Mouse (Mus musculus) forelimb bud, embryonic 11.5 days (tissue): ENCODE measurements around the gene Igsf9.

ENCODE experiments used
- DNase-seq: peaks from one replicate; pipeline ENCODE4 v3.0.0-alpha.2; 2012; ENCODE audit warnings: low read depth, low spot score

The Igsf9 gene

DNA sequence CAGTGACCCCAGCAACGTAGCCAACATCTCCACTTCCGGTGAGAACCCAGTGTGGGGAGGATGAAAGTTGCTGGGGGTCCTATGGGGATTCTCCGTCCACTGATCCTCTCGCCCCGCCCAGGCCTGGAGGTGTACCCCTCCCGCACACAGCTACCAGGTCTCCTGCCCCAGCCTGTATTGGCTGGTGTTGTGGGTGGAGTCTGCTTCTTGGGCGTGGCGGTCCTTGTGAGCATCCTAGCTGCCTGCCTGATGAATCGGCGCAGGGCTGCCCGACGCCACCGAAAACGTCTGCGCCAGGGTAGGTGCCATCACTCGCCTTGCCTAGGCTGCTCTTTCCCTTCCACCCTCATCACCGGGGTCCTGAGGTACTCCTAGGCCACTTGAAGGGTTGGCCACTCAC lies 14.4 kb downstream of the Igsf9 start:
- DNase-seq = no peak

DNA sequence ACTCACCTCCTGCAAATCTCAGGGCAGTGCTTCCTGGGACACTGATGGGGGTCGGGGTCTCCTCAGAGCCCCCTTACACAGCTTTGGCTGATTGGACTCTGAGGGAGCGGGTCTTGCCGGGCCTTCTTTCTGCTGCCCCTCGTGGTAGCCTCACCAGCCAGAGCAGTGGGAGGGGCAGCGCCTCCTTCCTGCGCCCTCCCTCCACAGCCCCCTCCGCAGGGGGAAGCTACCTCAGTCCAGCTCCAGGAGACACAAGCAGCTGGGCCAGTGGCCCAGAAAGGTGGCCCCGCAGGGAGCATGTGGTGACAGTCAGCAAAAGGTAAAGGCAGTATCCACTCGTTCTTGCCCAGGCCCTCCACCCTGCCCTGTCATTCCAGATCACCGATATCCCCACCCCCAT lies 15.8 kb downstream of the Igsf9 start:
- DNase-seq = no peak

DNA sequence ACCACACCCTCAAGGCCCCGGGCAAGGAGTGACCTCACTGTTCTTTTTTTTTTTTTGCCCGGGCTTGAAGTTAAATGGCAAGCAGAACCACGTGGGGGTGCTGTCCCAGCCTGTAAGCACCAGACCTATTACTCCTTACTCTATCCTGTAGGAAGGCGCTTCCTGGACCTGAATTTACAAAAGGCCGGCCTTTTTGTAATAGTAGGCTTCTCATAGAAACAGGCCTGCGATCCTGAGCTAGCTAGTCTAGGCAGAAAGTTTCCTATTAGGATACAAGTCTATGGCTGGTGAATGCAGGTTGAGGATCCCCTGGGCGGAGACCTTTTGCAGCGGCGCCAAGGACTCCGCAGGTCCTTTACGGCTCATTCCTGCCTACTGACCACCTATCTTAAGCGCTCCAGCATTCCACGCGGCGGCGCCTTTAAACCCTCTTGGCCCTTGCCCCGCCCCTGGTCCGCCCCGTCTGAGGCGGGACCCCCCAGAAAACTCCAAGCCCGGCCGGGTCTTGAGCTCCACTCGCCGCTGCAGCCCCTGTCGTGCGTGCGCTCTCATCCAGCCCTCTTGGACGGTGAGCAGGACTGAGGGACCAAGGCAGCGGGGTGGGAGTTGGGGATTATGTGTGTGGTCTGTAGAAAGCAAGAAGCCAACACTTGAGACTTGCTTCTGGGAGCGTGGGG lies 18.3 kb downstream of the Igsf9 start, which contains the start of gene Tagln2:
Tagln2 (plus strand) TSS at position 283 of the 677 bp plus-strand sequence.
- peak; percentile 72 for DNase-seq

DNA sequence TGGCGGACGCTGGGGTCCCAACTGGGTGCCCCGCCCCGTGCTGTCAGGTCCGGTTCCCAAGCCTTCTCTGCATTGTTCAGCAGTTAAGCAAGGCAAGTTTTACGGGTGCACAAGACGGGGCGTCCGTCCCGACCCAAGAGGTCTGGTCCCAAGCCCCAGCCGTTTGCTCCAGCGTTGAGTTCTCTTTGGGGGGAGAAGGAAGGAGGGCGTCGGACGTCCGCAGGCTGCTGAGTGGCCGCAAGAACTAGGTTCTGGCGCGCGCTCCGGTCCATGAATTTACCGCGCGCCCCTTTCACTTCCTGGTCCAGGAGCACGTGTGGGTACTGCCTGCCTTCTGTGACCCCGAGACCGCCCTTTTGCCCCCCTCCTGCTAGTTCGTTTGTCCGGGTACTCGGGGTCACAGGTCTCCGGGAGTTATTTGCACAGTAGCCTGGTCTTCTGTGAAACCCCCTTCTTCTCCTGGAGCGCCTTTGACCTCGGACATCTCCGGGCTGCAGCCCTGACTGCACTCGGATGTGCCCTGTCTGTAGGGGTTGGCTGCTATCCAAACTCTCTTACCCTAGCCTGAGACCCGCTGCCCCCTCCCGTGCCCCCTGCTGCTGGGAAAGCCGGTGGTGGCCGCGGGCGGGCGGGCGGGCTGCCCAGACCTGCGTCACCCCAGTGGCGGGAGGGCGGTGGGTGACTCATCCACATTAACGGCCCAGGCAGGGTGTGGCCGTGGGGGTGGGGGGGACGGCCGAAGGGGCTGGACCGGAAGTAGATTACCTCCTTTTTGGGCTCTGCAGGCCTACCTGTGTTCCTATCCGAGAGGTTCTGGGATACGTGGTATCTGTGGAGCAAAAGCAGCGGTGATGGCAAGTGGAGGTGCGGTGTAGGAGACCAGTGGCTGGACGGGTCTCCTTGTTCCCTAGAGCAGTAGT lies 19.1 kb downstream of the Igsf9 start:
- no peak for DNase-seq

DNA sequence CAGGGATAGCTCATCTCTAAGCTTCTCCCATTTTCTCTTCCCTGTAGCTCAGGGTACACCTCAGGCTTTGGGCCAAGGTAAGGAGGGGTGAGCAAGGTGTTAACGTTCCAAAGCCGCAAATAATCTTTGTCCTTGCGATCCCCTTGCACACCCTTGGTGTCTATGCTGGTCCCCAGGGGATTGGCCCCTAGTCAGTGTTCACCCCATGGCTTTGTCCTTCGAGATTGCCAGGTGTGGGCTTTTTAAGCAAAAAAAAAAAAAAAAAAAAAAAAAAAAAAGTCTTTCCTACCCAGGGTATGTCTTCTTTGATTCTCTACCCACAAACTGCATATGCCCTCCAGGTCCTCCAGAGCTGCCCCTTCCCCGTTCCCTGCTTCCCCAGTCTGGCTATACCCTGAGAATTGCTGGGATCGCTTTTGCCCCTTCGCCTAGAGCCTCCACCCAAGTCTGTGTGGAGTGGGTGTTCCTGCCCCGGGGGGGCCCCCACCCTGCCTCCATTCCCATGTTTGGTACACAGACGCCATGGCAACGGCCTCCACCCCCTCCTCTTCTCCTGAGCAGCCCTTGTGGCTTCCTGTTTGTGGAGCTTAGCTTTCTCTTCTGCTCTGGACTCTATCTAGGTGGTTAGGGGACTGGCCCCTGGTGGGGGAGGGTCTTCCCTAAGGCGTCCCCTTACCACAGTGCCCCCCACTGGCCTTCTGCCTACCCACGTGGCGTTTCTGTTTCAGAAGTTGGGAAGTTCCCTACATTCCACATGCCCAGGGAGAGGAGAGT lies 20.0 kb downstream of the Igsf9 start:
- no peak for DNase-seq

DNA sequence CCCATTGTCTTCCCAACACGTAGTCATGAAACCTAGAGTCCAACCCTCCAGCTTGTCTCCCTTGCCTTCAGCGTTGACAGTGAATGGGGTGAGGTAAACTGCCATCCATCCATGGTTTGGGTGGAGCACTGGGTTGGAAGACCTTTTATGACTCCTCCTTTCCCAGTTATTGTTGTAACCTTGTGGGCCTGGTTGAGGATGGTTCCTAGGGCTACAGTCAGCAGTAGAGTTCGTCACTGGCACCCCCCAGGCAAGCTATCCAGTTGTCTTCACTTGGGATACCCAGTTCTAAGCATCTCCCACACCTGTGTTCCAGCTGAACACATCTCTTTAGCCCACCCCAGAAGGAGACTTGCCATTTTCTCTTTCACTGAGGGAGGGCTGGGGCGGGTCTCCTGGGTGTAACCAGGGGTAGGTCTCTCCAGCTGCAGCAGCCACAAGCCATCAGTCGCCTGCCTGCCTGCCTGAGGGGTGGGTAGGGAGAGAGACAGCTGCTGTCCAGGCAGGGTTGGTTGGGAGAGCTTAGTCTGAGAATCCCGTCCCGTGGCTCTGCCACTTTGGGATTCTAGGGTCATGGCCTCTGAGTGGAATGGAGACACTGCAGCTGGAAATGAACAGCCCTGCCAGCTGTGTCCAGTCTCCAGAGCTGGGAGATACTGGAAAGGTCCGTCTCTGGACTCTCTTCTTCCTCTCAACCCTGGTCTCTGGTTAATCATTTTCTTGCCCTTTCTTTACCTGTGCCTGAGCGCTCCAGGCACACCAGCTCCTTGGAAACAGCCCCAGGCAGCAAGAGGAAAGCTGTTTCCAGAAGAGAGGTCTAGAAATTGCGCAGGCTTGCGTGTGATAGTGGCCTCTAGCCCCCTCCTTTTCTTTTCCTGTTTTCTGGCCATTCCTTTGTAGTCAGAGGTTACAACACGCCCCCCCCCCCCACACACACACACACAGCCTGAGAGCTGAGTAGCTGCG lies 20.8 kb downstream of the Igsf9 start:
- no peak for DNase-seq

DNA sequence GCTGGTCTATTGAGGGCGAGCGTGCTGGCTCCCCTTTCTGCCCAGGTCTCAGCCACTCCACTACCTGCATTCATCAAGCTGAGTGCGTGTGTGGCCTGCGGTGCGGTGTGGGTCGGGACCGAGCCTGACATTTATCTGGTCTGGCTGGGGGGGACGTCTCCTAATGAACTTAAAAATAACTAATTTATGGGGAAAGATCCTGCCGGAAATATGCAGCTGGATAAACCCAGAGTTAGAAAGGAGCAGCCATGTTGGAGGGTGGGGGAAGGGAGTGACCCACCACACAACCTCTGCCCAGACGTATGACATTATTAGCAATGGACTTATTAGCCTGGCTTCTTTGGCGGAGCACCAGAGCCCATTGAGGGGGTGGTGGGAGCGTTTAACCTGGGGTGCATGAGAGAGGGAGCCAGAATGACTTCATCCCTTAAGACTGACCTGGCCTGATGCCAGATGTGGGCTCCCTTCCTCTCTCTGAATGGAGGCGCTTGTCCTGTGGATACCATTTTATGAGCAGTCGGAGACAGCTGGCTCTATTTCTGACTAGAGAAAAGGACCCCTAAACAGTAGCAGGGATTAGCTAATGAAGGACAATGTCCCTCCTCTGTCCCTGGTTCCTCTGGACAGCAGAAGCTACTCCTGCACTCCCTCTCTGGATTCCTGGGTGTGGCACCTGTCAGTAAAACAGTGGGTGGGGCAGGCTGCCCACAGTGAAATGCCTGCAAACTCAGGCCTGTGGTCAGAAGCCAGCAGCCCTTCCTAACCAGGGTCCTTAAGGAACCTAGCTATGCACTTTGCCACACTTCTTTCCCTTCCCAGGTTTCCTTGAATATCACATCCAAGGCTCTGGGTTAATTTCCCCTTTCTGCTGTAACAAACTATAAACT lies 21.8 kb downstream of the Igsf9 start:
- no peak for DNase-seq

DNA sequence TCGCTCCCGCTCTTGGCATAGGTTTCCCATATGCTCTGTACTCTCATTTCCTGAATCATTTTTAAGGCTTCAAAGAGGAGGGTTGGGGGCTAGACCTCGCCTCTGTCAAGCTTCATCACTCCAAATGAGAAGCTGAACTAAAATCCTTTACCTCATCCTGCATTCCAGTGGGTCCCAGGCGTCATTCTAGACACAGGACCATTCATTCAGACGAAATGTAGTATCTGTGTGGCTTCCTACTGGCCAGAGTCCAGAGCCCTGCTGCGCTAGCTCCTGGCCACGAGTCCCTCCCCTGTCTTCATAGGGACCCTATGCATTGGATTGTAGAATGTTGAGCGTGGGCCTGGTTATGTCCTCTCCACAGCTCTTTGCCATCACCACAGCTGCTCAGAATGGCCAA lies 23.2 kb downstream of the Igsf9 start:
- DNase-seq = no peak

DNA sequence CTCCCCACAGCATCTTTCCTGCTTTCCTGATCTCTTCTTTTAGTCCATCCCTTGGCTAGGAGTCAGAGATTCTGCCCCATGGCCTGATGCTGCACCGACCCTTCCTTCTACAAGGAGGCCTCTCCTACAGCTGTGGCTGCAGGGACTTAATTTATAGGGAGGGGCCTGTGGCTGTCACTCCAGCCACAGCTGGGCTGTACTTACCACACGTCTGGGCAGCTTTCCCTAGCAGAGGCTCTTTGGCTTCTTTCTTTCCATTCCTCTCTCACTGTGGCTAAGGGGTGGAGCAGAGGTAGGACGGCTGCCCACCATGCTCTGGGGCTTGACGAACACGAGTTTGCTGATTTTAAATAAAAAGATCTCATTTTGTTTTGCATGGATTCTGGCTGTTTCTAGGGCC lies 25.4 kb downstream of the Igsf9 start:
- no peak for DNase-seq

DNA sequence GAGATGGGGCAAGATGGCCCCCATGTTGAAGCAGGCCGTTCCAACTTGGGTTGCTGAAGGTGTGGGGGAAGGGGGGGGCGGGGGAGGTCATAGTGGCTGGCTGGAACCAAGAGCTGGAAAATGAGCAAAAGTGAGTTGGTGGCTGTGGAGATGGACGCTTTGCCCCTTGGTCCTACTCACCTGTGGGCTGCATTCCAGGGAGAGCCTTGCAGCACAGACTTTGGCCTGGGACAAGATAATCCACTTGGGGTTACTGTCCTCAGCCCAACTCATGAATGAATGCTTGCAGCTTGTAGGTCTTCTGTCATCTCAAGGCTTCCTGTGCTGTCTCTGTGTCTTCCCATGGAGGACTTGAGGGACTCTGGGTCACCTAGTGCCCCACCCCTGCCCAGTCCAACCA lies 26.1 kb downstream of the Igsf9 start:
- no peak for DNase-seq

DNA sequence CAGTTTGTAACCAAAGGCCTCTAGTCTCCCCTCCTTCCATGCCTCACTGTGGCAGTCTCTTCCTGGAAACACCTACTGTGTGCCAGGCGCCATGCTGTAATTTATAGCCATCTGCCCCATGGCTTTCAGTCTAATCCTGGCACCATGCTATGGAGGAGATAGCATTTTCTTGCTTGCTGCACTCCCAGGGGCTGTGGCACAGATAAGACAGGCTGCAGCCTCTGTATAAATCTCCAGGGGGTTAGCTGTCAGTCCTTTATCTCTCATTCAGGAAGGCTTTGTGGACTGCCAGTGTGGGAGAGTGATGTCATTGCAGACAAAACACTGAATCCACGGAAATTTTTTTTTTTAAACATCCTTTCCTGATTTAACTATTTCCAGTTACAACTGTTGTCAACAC lies 26.6 kb downstream of the Igsf9 start:
- no peak for DNase-seq

DNA sequence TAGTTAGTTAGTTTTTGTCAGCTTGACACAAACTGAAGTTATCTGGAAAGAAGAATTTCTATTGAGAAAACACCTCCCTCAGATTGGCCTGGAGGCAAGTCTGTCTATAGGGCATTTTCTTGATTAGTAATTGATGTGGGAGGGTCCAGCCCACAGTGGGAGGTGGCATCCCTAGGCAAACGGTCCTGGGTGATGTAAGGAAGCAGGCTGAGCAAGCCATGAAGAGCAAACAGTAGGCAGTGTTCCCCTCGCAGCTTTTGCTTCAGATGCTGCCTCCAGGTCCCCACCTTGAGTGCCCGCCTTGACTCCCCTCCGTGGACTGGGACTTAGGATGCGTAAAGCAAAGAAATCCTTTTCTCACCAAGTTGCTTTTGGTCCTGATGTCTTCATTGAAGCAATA lies 27.6 kb downstream of the Igsf9 start:
- DNase-seq = no peak

DNA sequence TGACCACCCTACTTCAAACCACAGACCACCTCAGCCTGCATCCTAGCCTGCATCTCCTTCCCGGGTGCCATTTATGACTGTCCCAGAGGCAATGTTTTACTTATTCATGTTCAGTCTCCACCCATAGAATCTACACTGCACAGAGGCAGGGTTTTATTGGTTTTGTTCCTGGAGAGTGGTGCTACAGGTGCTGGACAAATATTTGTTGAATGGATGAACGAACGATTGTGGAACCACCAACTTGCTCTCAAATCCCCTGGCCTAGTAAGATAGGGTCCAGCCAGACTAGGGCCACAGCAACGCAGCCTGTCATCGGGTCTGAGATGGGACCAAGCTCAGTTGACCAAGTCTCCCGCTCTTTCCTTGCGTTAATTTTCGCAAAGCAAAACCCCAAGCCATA lies 28.4 kb downstream of the Igsf9 start:
- DNase-seq = no peak

DNA sequence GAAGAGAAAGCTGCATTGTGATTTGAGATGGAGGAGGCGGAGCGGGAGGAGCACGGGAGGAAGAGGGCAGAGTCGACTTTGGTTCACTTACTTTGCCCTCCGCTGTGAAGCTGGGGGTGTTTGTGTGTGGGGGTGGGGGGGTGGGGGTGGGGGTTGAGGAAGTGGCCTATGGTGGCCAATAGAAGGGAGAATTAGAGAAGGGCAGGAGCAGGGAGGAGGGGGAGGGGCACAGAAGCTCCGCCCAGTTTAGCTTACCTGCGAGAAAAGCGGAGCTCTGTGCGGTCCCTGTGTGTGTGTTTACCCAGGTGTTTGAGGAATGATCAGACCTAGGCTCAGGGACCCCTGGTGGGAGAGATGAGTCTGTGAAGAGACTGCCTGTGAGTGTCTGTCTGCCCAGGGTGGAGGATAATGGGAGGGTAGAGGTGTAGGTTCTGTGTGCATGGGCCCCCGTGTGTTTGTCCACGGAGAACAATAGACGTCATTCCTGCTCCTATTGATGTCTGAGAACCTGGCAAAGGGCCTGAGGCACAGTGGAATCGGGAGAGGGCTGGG lies 28.9 kb downstream of the Igsf9 start:
- no peak for DNase-seq

DNA sequence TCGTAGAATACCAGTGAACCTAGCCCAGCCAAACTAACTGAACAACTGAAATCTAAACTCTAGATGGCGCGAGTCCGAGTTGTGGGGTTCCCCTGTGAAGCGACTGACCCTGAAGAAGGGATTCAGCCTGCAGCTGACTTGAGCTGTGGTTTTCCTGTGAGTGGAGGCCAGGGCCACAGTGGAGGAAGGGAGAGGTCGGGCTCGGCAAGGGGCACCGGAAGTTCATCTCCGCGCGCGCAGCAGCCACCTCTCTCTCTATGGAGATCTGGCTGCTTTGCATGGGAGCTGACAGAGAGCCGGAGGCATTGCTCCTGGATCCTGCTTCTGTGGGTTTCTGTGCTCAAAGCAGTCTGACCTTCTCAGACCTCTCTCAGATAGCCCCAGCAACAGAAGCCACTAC lies 31.4 kb downstream of the Igsf9 start:
- DNase-seq = no peak

DNA sequence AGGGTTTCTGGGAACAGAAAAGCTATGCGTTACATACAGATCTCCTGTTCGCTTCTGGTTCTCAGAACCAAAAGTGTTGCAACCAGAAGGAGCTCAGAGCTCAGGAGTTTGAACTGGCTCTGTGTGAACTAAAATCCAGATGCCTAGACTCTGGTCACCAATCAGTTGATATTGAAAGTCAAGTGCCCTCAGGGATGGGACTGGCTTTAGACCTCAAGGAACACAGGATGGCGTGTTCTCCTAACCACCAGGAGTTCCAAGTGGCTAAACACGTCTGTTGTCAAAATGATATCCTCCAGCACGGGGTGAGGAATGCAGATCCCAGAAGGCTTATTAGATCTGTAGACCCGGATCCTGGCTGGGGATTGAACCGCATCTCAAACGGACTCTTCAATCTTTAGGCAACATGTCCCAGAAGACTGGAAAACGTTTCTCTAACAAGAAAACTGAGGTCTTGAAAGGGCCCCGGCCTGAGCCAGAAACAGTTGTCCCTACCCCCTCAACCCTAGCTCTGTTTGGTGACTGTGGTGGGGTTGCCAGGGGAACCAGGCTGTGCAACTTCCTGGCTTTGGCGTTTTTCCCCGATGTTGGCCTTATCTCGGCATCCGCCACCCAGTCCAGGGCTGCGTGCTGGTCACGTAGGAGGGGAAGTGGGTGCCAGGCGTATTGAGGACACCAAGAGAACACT lies 32.1 kb downstream of the Igsf9 start:
- no peak for DNase-seq

DNA sequence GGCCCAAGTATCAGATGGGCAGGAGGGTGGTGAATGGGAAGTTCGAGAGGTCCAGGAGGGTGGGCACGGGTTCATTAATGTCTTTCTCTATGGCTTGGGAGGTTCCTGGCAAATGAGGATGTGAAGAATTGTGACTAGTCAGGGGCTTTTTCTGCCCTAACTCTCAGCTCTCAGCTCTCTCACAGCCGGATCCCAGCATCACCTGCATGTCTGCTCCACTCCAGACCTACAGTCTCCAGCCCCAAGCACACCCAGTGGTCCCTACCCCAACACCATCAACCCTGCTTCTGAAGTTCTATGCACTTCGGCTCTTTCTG lies 32.6 kb downstream of the Igsf9 start:
- DNase-seq = no peak

DNA sequence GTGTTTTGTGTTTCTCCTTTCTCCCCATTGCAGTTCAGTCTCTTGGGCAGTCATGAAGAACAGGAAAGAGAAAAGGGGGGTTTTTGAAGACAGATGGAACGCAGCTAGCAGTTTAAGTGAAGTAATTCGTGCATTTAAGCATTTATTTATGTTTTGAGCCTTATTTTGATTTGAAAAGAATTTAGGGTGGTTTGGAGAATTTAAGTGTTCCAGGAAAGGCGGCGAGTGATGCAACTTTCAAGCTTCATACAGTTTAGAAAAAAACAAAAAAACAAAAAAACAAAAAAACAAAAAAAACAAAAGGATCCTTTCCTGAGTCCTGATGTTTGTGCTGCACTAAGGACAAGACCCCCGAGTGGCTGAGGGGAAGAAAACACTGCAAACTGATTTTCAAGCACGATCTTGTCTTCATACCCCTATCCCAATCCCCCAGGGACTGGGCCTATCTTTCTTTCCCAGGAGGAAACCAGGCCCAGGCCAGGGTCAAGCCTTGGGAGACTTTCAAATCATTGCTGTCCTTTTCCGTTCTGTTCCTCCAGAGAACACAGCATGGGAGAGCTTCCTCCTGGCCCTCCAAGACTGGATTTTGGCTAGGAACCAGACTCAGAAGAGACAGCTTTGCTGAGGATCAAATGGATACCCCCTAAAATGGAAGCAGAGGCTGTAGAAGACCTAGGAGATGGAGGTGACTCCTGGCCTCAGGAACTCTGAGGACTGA lies 33.1 kb downstream of the Igsf9 start:
- no peak for DNase-seq

DNA sequence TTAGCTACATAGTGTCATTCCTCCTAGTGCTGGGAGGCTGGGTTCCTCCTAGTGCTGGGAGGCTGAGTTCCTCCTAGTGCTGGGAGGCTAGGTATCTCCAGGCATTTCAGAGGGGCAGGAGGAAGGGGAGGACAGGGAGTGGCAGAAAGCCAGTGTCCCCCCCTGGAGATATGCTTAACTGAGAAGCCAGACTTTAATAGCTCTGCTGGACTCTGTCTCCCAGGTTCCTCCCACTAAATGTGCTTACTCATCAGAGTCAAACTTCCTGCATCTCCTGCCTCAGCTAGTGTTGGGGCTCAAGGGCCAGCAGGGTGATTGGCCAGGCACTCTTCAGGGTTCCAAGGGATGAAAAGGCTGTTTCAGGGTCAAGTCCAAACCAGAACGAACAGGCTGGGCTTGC lies 33.8 kb downstream of the Igsf9 start:
- no peak for DNase-seq
